Mouse (Mus musculus): Measurements from ENCODE around the gene Heg1. TPM values are rescaled to one million over a fixed set of nuclear protein-coding genes. Genes with fewer than 3 reads are reported as not detected.

Heg1 gene
- polyA plus RNA-seq, 1 experiment from 2014 or later: 40.7 TPM

DNA sequence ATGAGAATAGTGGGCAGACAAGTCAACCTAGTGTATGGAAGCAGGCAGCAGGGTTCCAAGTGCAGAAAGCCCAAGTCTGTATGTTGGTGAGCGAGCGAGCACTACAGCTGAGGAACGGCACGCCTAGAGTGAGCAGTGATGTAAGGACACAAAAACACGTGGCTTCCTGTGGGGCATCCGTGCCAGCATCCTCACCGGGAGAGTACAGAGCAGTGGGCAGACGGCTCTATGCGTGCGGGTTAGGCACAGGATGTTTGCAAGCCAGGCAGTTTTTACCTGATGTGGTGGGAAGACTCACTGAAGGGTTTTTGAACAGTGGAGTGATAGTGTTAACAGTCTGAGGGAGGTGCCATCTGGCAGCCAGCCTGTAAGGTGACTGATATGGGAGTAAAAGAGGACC lies 23.9 kb downstream of the Heg1 start:
- H3K4me3 ChIP-seq (ENCODE audit: low read depth, low read length): no peak overlapping the region
- H3K4me2 ChIP-seq: no peak overlapping the region
- peaks cover 8% of the 10 kb centered on the region; the same call in 1 of the 2 replicates for H3K36me3 ChIP-seq (ENCODE audit: control insufficient read depth, insufficient read depth, low read length)
- H3K9me3 ChIP-seq (ENCODE audit: control insufficient read depth, low read length): no peaks in the 10 kb centered on the region
- H3K27ac ChIP-seq (ENCODE audit: low read depth, low read length): no peak overlapping the region
- H3K4me1 ChIP-seq (ENCODE audit: control insufficient read depth, insufficient read depth, low read length): peaks cover 9% of the 10 kb centered on the region
- no peak for DNase-seq (ENCODE audit: low spot score, missing footprints)
- no peaks in the 10 kb centered on the region for H3K27me3 ChIP-seq (ENCODE audit: control insufficient read depth, insufficient read depth, low read length)
- ATAC-seq (ENCODE audit: low FRiP score): no peak
- no peak overlapping the region for H3K9ac ChIP-seq (ENCODE audit: low read length)
- WGBS: 97% methylated on average over 10 of the region's 10 CpGs

DNA sequence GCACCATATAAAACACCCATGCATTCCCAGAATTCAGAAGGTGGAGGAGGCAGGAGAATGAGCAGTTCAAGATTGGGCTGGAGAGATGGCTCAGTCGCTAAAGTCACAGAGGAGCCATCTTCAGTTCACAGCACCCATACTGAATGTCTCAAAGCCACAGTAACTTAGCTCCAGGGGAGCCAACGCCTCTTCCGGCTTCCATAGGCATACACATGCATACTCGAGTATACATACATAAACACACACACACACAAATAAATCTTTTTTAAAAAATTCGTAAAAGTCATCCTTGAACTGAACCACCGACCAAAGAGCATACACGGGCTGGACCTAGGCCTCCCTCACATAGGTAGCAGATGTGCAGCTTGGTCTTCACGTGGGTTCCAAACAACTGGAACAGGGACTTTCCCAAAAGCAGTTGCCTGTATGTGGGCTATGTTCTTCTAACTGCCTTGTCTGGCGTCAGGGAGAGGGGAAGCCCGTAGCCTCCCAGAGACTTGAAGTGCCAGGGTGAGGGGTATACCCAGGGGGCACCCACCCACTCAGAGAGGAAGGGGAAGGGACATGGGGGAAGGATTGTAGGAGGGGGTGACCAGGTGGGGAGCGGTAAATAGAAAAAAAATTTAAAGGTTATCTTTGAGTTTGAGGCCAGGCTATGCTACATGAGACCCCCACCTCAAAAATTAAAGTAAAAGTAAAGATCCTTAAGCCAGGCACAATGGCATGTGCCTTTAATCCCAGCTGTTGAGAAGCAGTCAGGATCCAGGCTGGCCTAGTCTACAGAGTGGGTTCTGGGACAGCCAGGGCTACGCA lies 24.6 kb downstream of the Heg1 start:
- DNase-seq (ENCODE audit: low spot score, missing footprints) (no peak), ATAC-seq (ENCODE audit: low FRiP score) (no peak)
- no peak overlapping the region for H3K4me3 ChIP-seq (ENCODE audit: low read depth, low read length)
- H3K9ac ChIP-seq (ENCODE audit: low read length): no peak overlapping the region
- H3K4me1 ChIP-seq (ENCODE audit: control insufficient read depth, insufficient read depth, low read length): peaks cover 9% of the 10 kb centered on the region
- H3K4me2 ChIP-seq: no peak overlapping the region
- H3K36me3 ChIP-seq (ENCODE audit: control insufficient read depth, insufficient read depth, low read length): peaks cover 8% of the 10 kb centered on the region
- 91% methylated on average over 12 of the region's 12 CpGs for WGBS
- no peaks in the 10 kb centered on the region for H3K9me3 ChIP-seq (ENCODE audit: control insufficient read depth, low read length)
- no peaks in the 10 kb centered on the region for H3K27me3 ChIP-seq (ENCODE audit: control insufficient read depth, insufficient read depth, low read length)
- H3K27ac ChIP-seq (ENCODE audit: low read depth, low read length): no peak overlapping the region

DNA sequence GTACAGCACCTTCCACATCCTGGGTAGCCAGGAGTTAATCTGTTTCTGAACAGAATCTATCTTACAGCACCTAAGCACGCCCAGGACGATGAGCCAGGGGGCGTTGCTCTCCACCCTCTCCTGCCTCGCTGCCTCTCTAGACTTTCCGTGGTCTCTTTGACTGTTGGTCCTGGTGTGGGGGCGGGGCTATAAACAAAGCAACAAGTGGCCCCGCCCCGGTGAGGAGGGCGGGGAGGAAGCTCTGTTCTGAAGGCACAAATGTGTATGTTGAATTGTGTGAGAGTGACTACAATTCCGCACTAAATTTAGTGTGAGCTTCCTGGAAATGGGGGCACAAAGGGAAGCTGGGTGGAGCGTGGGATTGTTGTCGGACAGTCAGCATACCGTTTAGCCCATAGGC lies 30.1 kb downstream of the Heg1 start:
- Histone ChIP-seq H3K4me3 (ENCODE audit: low read depth, low read length) (no peak overlapping the region), H3K4me2 (no peak overlapping the region), H3K9ac (ENCODE audit: low read length) (no peak overlapping the region), H3K27ac (ENCODE audit: low read depth, low read length) (no peak overlapping the region), H3K27me3 (ENCODE audit: control insufficient read depth, insufficient read depth, low read length) (no peaks in the 10 kb centered on the region), H3K36me3 (ENCODE audit: control insufficient read depth, insufficient read depth, low read length) (peaks cover 12% of the 10 kb centered on the region), H3K4me1 (ENCODE audit: control insufficient read depth, insufficient read depth, low read length) (no peaks in the 10 kb centered on the region), H3K9me3 (ENCODE audit: control insufficient read depth, low read length) (no peaks in the 10 kb centered on the region)
- DNase-seq (ENCODE audit: low spot score, missing footprints) (peak; percentile 91), ATAC-seq (ENCODE audit: low FRiP score) (peak; percentile 61; the same call in 1 of the 2 replicates)
- 19% methylated on average over 13 of the region's 13 CpGs for WGBS

DNA sequence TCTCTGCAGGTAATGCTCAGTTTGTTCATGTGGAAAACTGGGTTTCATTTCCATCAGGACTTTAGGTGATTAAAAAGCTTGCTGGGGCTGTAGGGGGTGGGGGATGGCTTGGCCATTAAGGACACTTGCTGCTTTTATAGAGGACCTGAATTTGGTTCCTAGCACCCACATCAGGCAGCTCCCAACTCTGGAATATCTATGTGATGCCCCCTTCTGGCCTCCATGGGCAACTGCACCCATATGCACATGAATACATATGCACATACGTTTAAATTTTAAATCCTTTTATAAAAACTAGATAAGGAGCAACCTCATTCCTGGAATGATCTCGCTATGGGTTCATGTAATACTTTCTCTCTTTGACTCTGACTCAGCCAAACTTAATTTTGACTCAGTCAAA lies 39.1 kb downstream of the Heg1 start:
- no peaks in the 10 kb centered on the region for H3K9me3 ChIP-seq (ENCODE audit: control insufficient read depth, low read length)
- peaks cover 2% of the 10 kb centered on the region; the same call in 1 of the 2 replicates for H3K4me1 ChIP-seq (ENCODE audit: control insufficient read depth, insufficient read depth, low read length)
- no peak overlapping the region for H3K27ac ChIP-seq (ENCODE audit: low read depth, low read length)
- DNase-seq (ENCODE audit: low spot score, missing footprints): no peak
- H3K36me3 ChIP-seq (ENCODE audit: control insufficient read depth, insufficient read depth, low read length): peaks cover 53% of the 10 kb centered on the region
- no peak overlapping the region for H3K9ac ChIP-seq (ENCODE audit: low read length)
- H3K27me3 ChIP-seq (ENCODE audit: control insufficient read depth, insufficient read depth, low read length): no peaks in the 10 kb centered on the region
- H3K4me2 ChIP-seq: no peak overlapping the region
- WGBS: 94% methylated on average over 2 of the region's 2 CpGs
- ATAC-seq (ENCODE audit: low FRiP score): no peak
- no peak overlapping the region for H3K4me3 ChIP-seq (ENCODE audit: low read depth, low read length)

DNA sequence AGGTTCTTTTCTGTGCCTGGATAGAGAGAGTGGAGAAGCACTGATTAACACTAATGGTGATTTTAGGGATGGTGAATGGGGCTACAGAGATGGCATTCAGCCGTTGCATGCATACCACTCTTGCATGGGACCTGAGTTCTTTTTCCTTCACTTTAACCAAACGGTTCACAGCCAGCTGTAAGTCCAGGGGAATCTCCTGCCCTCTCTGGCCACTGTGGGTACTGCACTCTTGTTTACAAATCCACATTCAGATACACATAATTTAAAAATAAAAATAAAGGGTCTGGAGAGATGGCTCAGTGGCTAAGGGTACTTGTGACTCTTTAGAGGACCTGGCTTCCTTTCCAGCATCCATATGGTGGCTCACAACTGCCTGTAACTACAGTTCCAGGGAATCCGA lies 39.8 kb downstream of the Heg1 start:
- DNase-seq (ENCODE audit: low spot score, missing footprints) (no peak), ATAC-seq (ENCODE audit: low FRiP score) (no peak)
- Histone ChIP-seq H3K4me3 (ENCODE audit: low read depth, low read length) (no peak overlapping the region), H3K4me1 (ENCODE audit: control insufficient read depth, insufficient read depth, low read length) (peaks cover 2% of the 10 kb centered on the region; the same call in 1 of the 2 replicates), H3K9me3 (ENCODE audit: control insufficient read depth, low read length) (no peaks in the 10 kb centered on the region), H3K27ac (ENCODE audit: low read depth, low read length) (no peak overlapping the region), H3K36me3 (ENCODE audit: control insufficient read depth, insufficient read depth, low read length) (peaks cover 51% of the 10 kb centered on the region), H3K27me3 (ENCODE audit: control insufficient read depth, insufficient read depth, low read length) (no peaks in the 10 kb centered on the region), H3K9ac (ENCODE audit: low read length) (no peak overlapping the region), H3K4me2 (no peak overlapping the region)
- WGBS: 94% methylated on average over 3 of the region's 3 CpGs

DNA sequence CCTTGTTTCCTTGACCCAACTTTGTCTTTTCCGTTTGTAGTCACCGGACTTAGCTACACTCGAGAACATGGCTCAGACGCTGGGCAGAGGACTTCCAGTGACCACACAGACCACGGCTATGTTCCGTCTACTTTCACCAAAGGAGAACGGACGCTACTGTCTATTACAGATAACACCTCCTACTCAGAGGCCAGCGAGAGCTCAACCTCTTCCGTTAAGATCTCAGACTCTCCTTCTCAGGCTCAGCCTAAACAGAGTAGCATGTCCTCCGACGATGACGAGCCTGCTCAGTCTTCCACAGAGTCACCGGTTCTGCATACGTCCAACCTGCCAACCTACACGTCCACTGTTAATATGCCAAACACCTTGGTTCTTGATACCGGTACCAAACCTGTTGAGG lies 42.1 kb downstream of the Heg1 start:
- Histone ChIP-seq H3K9me3 (ENCODE audit: control insufficient read depth, low read length) (no peaks in the 10 kb centered on the region), H3K9ac (ENCODE audit: low read length) (no peak overlapping the region), H3K27ac (ENCODE audit: low read depth, low read length) (no peak overlapping the region), H3K4me2 (no peak overlapping the region), H3K27me3 (ENCODE audit: control insufficient read depth, insufficient read depth, low read length) (no peaks in the 10 kb centered on the region), H3K36me3 (ENCODE audit: control insufficient read depth, insufficient read depth, low read length) (peaks cover 51% of the 10 kb centered on the region), H3K4me1 (ENCODE audit: control insufficient read depth, insufficient read depth, low read length) (peaks cover 2% of the 10 kb centered on the region; the same call in 1 of the 2 replicates), H3K4me3 (ENCODE audit: low read depth, low read length) (no peak overlapping the region)
- ATAC-seq (ENCODE audit: low FRiP score) (no peak), DNase-seq (ENCODE audit: low spot score, missing footprints) (no peak)
- WGBS: 93% methylated on average over 17 of the region's 17 CpGs

DNA sequence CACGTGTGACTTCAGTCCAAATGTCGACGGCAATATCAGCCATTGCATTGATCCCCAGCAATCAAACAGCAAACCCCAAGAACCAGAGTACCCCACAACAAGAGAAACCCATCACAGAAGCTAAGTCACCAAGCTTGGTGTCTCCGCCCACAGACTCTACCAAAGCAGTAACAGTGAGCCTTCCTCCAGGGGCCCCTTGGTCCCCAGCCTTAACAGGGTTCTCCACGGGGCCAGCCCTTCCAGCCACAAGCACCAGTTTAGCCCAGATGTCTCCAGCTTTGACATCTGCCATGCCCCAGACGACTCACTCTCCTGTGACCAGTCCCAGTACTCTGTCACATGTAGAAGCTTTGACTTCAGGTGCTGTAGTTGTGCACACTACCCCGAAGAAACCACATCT lies 42.7 kb downstream of the Heg1 start:
- DNase-seq (ENCODE audit: low spot score, missing footprints) (no peak), ATAC-seq (ENCODE audit: low FRiP score) (0 out of 2 replicates have a peak, but pooled peaks have one; percentile 4)
- H3K36me3 ChIP-seq (ENCODE audit: control insufficient read depth, insufficient read depth, low read length): peaks cover 49% of the 10 kb centered on the region

DNA sequence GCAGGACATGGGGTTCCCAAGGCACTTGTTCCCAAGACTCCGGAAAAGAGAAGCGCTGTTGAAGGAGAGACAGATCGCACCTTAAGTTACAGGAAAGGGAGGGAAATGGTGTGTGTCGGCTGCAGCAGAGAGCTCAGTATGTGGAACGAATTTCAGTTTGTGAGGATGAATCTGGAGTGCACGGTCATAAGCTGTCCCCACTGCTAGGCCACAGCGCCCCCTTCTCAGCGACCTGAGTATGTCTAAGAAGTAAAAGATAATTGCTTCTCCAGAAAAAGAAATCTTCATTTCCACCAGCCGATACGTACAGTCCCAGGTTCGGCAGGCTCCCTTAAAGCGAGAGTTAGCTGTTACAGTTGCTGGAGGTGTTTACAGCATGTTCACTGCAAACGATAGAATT lies 44.3 kb downstream of the Heg1 start:
- no peak for ATAC-seq (ENCODE audit: low FRiP score)
- Histone ChIP-seq H3K4me3 (ENCODE audit: low read depth, low read length) (no peak overlapping the region), H3K27me3 (ENCODE audit: control insufficient read depth, insufficient read depth, low read length) (no peaks in the 10 kb centered on the region), H3K9me3 (ENCODE audit: control insufficient read depth, low read length) (no peaks in the 10 kb centered on the region), H3K36me3 (ENCODE audit: control insufficient read depth, insufficient read depth, low read length) (peaks cover 39% of the 10 kb centered on the region), H3K27ac (ENCODE audit: low read depth, low read length) (no peak overlapping the region), H3K9ac (ENCODE audit: low read length) (no peak overlapping the region), H3K4me2 (no peak overlapping the region), H3K4me1 (ENCODE audit: control insufficient read depth, insufficient read depth, low read length) (peaks cover 7% of the 10 kb centered on the region; the same call in 1 of the 2 replicates)
- WGBS: 63% methylated on average over 13 of the region's 13 CpGs
- no peak for DNase-seq (ENCODE audit: low spot score, missing footprints)

More for the DNA sequence above, 42.7 kb downstream of the Heg1 start:
- Histone ChIP-seq H3K4me3 (ENCODE audit: low read depth, low read length) (no peak overlapping the region), H3K9me3 (ENCODE audit: control insufficient read depth, low read length) (no peaks in the 10 kb centered on the region), H3K9ac (ENCODE audit: low read length) (no peak overlapping the region), H3K4me1 (ENCODE audit: control insufficient read depth, insufficient read depth, low read length) (peaks cover 2% of the 10 kb centered on the region; the same call in 1 of the 2 replicates), H3K27ac (ENCODE audit: low read depth, low read length) (no peak overlapping the region), H3K27me3 (ENCODE audit: control insufficient read depth, insufficient read depth, low read length) (no peaks in the 10 kb centered on the region), H3K4me2 (no peak overlapping the region)
- 95% methylated on average over 7 of the region's 7 CpGs for WGBS

DNA sequence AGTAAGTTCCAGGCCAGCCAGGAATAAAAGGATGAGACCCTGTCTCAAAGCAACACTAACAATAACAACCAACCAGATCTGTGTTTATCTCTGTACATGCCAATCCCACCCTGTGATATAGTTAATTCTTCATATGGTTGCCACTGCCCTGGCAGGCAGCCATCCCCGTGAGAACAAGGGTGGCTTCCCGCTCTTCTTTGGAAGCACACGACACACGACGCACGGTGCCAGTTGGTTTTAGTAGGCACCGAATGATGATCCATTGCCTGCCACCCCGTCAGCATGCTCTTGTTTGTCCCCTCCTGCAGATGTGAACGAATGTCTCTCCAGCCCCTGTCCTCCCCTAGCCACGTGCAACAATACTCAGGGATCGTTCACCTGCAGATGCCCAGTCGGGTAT lies 47.1 kb downstream of the Heg1 start:
- Histone ChIP-seq H3K27ac (ENCODE audit: low read depth, low read length) (no peak overlapping the region), H3K27me3 (ENCODE audit: control insufficient read depth, insufficient read depth, low read length) (no peaks in the 10 kb centered on the region), H3K4me1 (ENCODE audit: control insufficient read depth, insufficient read depth, low read length) (peaks cover 30% of the 10 kb centered on the region), H3K36me3 (ENCODE audit: control insufficient read depth, insufficient read depth, low read length) (peaks cover 25% of the 10 kb centered on the region), H3K4me3 (ENCODE audit: low read depth, low read length) (no peak overlapping the region), H3K9ac (ENCODE audit: low read length) (no peak overlapping the region), H3K9me3 (ENCODE audit: control insufficient read depth, low read length) (no peaks in the 10 kb centered on the region), H3K4me2 (no peak overlapping the region)
- DNase-seq (ENCODE audit: low spot score, missing footprints): no peak
- 92% methylated on average over 12 of the region's 12 CpGs for WGBS
- no peak for ATAC-seq (ENCODE audit: low FRiP score)
